Mouse (Mus musculus) CH12.LX (cell line): Measurements from ENCODE around the gene Cyb561a3. TPM values are rescaled to one million over a fixed set of nuclear protein-coding genes. Genes with fewer than 3 reads are reported as not detected.

Experiments
- DNase-seq: peaks from one replicate; pipeline ENCODE4 v3.0.0-alpha.2; 2013; ENCODE audit errors: extremely low read depth
- H3K27ac ChIP-seq: 2 replicates; pipeline ENCODE4 v1.5.1; 2012; ENCODE audit warnings: low read depth, mild to moderate bottlenecking, control low read depth, moderate library complexity; ENCODE audit not compliant: insufficient read depth
- H3K27me3 ChIP-seq: replicated peaks from 2 replicates; pipeline ENCODE3; 2012; ENCODE audit warnings: inconsistent platforms
- H3K36me3 ChIP-seq, 2 experiments: replicated peaks in 1 of 2; 2 replicates each; pipeline versions ENCODE3 to v1.6.1; 2012; ENCODE audit warnings: inconsistent platforms in 1 of 2, low read length in 1 of 2, mild to moderate bottlenecking in 1 of 2, mixed read lengths in 1 of 2, moderate library complexity in 1 of 2; ENCODE audit not compliant: control insufficient read depth in 1 of 2, insufficient read depth in 1 of 2
- H3K4me1 ChIP-seq, 2 experiments: 2 replicates each; pipeline ENCODE4 v1.6.1; 2012; ENCODE audit warnings: inconsistent platforms in 1 of 2, moderate library complexity in 1 of 2; ENCODE audit not compliant: insufficient read depth in 2 of 2, control insufficient read depth in 1 of 2
- H3K4me2 ChIP-seq: 2 replicates; pipeline ENCODE4 v1.6.1; 2012; ENCODE audit warnings: low read depth, mild to moderate bottlenecking, control low read depth; ENCODE audit not compliant: poor library complexity, insufficient read depth, severe bottlenecking
- H3K4me3 ChIP-seq, 3 experiments: fragments of 150-350 bp in 1 of 3; sonication (generic) in 1 of 3; replicated peaks in 1 of 3; 2 replicates each; pipeline versions ENCODE3 to v1.5.1; 2011 to 2012; ENCODE audit warnings: low read depth in 2 of 3, low read length in 2 of 3, mild to moderate bottlenecking in 2 of 3, moderate library complexity in 2 of 3, control low read depth in 1 of 3, improper control_type of control experiment in 1 of 3, inconsistent platforms in 1 of 3, mixed read lengths in 1 of 3; ENCODE audit not compliant: poor library complexity in 1 of 3
- H3K79me2 ChIP-seq: replicated peaks from 2 replicates; pipeline ENCODE4 v1.6.1; 2012; ENCODE audit warnings: mild to moderate bottlenecking, moderate library complexity; ENCODE audit not compliant: control insufficient read depth, poor library complexity, insufficient read depth, severe bottlenecking; ENCODE audit errors: extremely low read depth
- H3K9ac ChIP-seq: 2 replicates; pipeline ENCODE4 v1.6.1; 2012; ENCODE audit warnings: low read depth, mild to moderate bottlenecking, control low read depth, moderate library complexity; ENCODE audit not compliant: insufficient read depth
- H3K9me3 ChIP-seq: replicated peaks from 2 replicates; pipeline ENCODE3; 2012; ENCODE audit warnings: low read length, inconsistent platforms, mixed read lengths
- CHD2 ChIP-seq: IDR thresholded peaks from 2 replicates; pipeline ENCODE4 v1.6.1; 2011; ENCODE audit warnings: low read length, improper control_type of control experiment
- CTCF ChIP-seq, 2 experiments: IDR thresholded peaks in 1 of 2; conservative IDR thresholded peaks in 1 of 2; 2 replicates each; pipeline ENCODE4 v1.5.1; 2011 to 2012; ENCODE audit warnings: low read depth in 2 of 2, low read length in 2 of 2, improper control_type of control experiment in 1 of 2, inconsistent platforms in 1 of 2, mild to moderate bottlenecking in 1 of 2, moderate library complexity in 1 of 2
- E2F4 ChIP-seq: IDR thresholded peaks from 2 replicates; pipeline ENCODE4 v1.6.1; 2011; ENCODE audit warnings: low read depth, low read length, improper control_type of control experiment; ENCODE audit not compliant: insufficient replicate concordance
- IRF4 ChIP-seq: IDR thresholded peaks from 2 replicates; pipeline ENCODE4 v1.6.1; 2014; ENCODE audit warnings: low read depth, mild to moderate bottlenecking, inconsistent platforms, low read length, improper control_type of control experiment
- JUN ChIP-seq: IDR thresholded peaks from 2 replicates; pipeline ENCODE4 v1.6.1; 2011; ENCODE audit warnings: low read depth, mild to moderate bottlenecking, low read length, improper control_type of control experiment, moderate library complexity; ENCODE audit not compliant: insufficient read depth
- JUND ChIP-seq: conservative IDR thresholded peaks from 2 replicates; pipeline ENCODE4 v1.6.1; 2011; ENCODE audit warnings: low read depth, low read length, improper control_type of control experiment
- MEF2A ChIP-seq: IDR thresholded peaks from 2 replicates; pipeline ENCODE4 v1.6.1; 2014; ENCODE audit warnings: low read depth, mild to moderate bottlenecking, inconsistent platforms, low read length, improper control_type of control experiment, borderline replicate concordance
- NELFE ChIP-seq: IDR thresholded peaks from 2 replicates; pipeline ENCODE4 v1.6.1; 2011; ENCODE audit warnings: low read depth, low read length, improper control_type of control experiment
- POLR2A ChIP-seq: IDR thresholded peaks from 2 replicates; pipeline ENCODE4 v1.6.1; 2011; ENCODE audit warnings: low read depth, mild to moderate bottlenecking, improper control_type of control experiment, low read length
- POLR2AphosphoS2 ChIP-seq: IDR thresholded peaks from 2 replicates; pipeline ENCODE4 v1.6.1; 2011; ENCODE audit warnings: low read depth, low read length, improper control_type of control experiment
- SMC3 ChIP-seq: IDR thresholded peaks from 2 replicates; pipeline ENCODE4 v1.6.1; 2011; ENCODE audit warnings: low read depth, low read length, improper control_type of control experiment
- TBP ChIP-seq: conservative IDR thresholded peaks from 2 replicates; pipeline ENCODE4 v1.6.1; 2011; ENCODE audit warnings: low read depth, low read length, improper control_type of control experiment
- TCF12 ChIP-seq: IDR thresholded peaks from 2 replicates; pipeline ENCODE4 v1.6.1; 2014; ENCODE audit warnings: low read depth, mild to moderate bottlenecking, inconsistent platforms, low read length, improper control_type of control experiment
- UBTF ChIP-seq: IDR thresholded peaks from 2 replicates; pipeline ENCODE4 v1.6.1; 2012; ENCODE audit warnings: low read depth, mild to moderate bottlenecking, inconsistent platforms, low read length, improper control_type of control experiment, moderate library complexity
- ZKSCAN1 ChIP-seq: IDR thresholded peaks from 2 replicates; pipeline ENCODE4 v1.6.1; 2012; ENCODE audit warnings: low read depth, inconsistent platforms, low read length, improper control_type of control experiment, borderline replicate concordance
- ZMIZ1 ChIP-seq: IDR thresholded peaks from 2 replicates; pipeline ENCODE4 v1.6.1; 2012; ENCODE audit warnings: low read depth, mild to moderate bottlenecking, inconsistent platforms, low read length, improper control_type of control experiment
- dilution Hi-C: fragments of 300-500 bp; cut with MboI; formaldehyde crosslinking; loops from 2 replicates; pipeline ENCODE4 v1.14.3; 2020; ENCODE audit warnings: low sequenced_read_pairs; ENCODE audit not compliant: extremely low pct_unique_long_range_greater_than_20kb, extremely low pct_ligation_motif_present
- in situ Hi-C: fragments of 300-500 bp; cut with MboI; formaldehyde crosslinking; loops from 3 replicates; pipeline ENCODE4 v1.14.3; 2019; ENCODE audit warnings: low sequenced_read_pairs, low pct_ligation_motif_present, low pct_unique_long_range_greater_than_20kb, mixed read lengths
- polyA plus RNA-seq: library from polyadenylated mRNA; unstranded; fragments of >175 nt; gene quantifications from 2 replicates; pipeline ENCODE4 v1.2.1, GENCODE M21; 2012; ENCODE audit warnings: low read depth; ENCODE audit not compliant: insufficient read length
- total RNA-seq, 2 experiments: library from RNA; depleted of rRNA; stranded (reverse); fragments of 300-350 nt in 1 of 2; fragments of >200 nt in 1 of 2; gene quantifications; 2 replicates each; pipeline ENCODE4 v1.2.3; 2012 to 2014

Gene Cyb561a3
- total and polyA plus RNA-seq, 3 experiments, result 137 to 327 (median 211) TPM

DNA sequence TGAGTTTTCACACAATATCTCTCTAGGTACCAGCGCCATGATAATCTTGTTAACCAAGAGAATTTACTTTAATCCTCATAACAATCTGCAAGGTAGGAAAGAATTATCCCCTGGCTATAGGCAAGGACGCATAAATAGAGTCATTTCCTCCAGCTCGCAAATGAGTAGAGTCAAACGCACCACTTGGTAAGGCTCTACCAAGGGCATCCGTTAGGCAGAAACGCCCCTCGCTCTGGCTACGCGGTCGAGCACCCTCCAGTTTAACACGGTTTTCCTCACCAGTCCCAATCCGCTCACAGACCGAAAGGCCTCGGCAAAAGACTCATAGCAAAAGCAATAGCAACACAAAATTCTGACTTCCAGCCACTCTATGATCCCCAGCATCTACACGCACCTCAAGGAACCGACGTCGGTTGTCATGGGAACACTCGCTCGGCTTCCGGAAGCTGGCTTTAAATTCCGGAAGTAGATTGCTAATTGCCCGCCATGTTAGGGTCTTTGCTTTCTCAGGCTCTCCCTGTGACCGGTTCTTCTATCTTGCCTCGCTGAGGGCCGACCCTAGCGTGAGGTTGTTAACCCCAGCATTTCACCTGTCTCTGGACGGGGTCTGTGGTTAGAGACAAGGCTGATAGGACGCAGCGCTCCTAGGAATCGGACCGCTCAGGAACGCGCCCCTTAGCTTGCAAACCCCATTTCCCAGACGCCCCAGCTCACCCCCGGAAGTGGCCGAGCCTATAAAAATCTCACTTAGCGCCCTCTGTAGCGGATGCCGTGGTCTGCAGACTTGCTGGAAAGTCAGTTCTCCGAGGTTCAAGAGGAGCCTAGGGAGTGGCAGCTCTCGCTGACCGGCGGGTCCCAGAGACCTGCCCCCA lies at the start of gene Cyb561a3, which contains the start of gene Tmem138 (continued):
- peak; percentile 87; the same call in 1 of the 2 replicates for TF ChIP-seq ZMIZ1

DNA sequence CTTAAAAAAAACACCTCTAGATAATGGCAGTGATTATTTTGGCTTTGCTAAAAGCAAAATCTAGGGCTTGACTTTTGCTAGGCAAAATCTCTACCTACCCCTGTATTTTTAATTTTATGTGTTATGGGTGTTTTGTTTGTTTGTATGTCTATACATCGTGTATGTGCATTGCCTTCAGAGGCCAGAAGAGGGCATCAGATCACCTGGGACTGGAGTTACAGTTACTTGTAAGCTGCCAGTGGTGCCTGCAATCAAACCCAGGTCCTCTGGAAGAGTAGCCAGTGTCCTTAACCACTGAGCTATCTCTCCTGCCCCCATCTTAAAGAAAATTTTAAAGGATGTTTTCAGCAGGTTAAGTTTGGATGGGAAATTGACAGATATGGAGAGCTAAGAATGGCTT lies 46.9 kb upstream of the Cyb561a3 start:
- H3K9ac ChIP-seq, result no peak overlapping the region
- DNase-seq, result no peak

DNA sequence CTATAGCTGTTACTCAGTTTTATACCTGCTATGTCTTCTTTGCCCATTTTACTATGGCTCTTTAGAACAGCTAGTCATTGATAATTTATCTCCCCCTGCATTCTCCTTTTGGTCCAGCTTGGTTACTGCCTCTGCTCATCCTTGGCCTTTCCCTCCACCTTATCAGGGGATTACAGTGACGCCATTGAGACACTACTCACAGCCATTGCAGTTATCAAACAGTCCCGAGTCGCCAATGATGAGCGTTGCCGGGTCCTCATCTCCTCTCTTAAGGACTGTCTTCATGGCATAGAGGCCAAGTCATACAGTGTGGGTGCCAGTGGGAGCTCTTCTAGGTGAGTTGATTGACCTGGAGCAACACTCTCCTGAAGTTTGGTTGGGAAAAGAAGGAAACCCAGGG lies 37.5 kb upstream of the Cyb561a3 start:
- TF ChIP-seq UBTF (no peak), TBP (no peak), POLR2AphosphoS2 (no peak), E2F4 (no peak), JUN (no peak), ZKSCAN1 (no peak), ZMIZ1 (no peak), TCF12 (no peak), IRF4 (no peak), POLR2A (no peak), SMC3 (no peak), MEF2A (no peak), JUND (no peak), NELFE (no peak)
- no peak for DNase-seq
- H3K36me3 ChIP-seq, result peaks cover 68 to 91% of the 10 kb centered on the region in 2 experiments
- H3K4me3 ChIP-seq, result no peak overlapping the region
- no peaks in the 10 kb centered on the region for H3K4me1 ChIP-seq
- no peaks in the 10 kb centered on the region for H3K9me3 ChIP-seq
- no peak overlapping the region for H3K4me2 ChIP-seq
- peaks cover 2% of the 10 kb centered on the region; the same call in 1 of the 2 replicates for H3K79me2 ChIP-seq
- in situ Hi-C loops, result no loop called here
- H3K27me3 ChIP-seq, result no peaks in the 10 kb centered on the region
- H3K27ac ChIP-seq, result no peak overlapping the region
- no peak overlapping the region for H3K9ac ChIP-seq
- dilution Hi-C loops, result no loop called here

More for the DNA sequence above, 46.9 kb upstream of the Cyb561a3 start:
- H3K79me2 ChIP-seq, result peaks cover 38% of the 10 kb centered on the region
- in situ Hi-C loops (no loop called here), dilution Hi-C loops (no loop called here)
- TF ChIP-seq CHD2, result no peak
- TF ChIP-seq CTCF (conservative IDR thresholded peaks at IDR 0.05 in 1 of 2, IDR thresholded peaks at IDR 0.05 in 1 of 2; ENCODE audit: low read depth in 2 of 2, low read length in 2 of 2), result peak in 1 of 2 experiments; percentile 17; a peak in 2 of 4 replicates
- H3K9me3 ChIP-seq, result no peaks in the 10 kb centered on the region
- H3K36me3 ChIP-seq, result peaks cover 40 to 68% of the 10 kb centered on the region in 2 experiments
- no peak overlapping the region for H3K27ac ChIP-seq
- H3K27me3 ChIP-seq, result no peaks in the 10 kb centered on the region
- H3K4me3 ChIP-seq, result no peak overlapping the region
- no peak overlapping the region for H3K4me2 ChIP-seq
- H3K4me1 ChIP-seq, result peaks cover 3 to 23% of the 10 kb centered on the region in 2 experiments; a peak in 3 of 4 replicates
